Mouse (Mus musculus): Measurements from ENCODE around the gene Kcnmb2. TPM values are rescaled to one million over a fixed set of nuclear protein-coding genes. Genes with fewer than 3 reads are reported as not detected.

The Kcnmb2 gene
- polyA plus RNA-seq, 1 experiment from 2014 or later, result 1.6 TPM

DNA sequence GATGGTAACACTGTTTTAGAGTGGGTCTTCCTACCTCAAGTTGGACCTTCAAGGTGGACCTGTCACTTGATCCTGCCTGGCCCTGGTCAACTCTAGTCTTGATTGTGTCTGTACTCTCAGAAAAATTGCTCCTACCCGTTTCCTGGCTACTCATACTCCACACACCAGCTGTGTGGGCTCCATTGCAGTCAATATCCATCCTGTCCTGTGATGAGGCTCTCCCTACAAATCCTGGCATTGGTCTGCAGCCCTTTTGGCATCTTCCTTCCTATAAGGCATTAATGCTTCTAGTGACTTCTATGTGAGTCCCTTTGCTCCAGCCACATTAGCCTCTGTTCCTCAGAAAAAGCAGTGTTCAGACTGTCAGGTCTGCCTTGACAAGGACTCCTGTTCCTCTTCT lies 228.4 kb downstream of the Kcnmb2 start:
- H3K4me2 ChIP-seq (ENCODE audit: low read depth, low read length), result no peak overlapping the region
- no peaks in the 10 kb centered on the region for H3K27me3 ChIP-seq (replicated peaks; ENCODE audit: control insufficient read depth, insufficient read depth, low read length)
- no peaks in the 10 kb centered on the region for H3K36me3 ChIP-seq (ENCODE audit: control insufficient read depth, insufficient read depth, low read length)
- H3K4me3 ChIP-seq (ENCODE audit: low read depth, low read length), result no peak overlapping the region
- ATAC-seq (ENCODE audit: low read depth), result no peak
- WGBS, result 52% methylated on average over 1 of the region's 1 CpGs
- H3K4me1 ChIP-seq (ENCODE audit: control insufficient read depth, insufficient read depth, low read length), result no peaks in the 10 kb centered on the region
- H3K27ac ChIP-seq (replicated peaks; ENCODE audit: low read depth, low read length), result no peak overlapping the region
- no peak overlapping the region for H3K9ac ChIP-seq (ENCODE audit: low read depth, low read length)
- no peaks in the 10 kb centered on the region for H3K9me3 ChIP-seq (ENCODE audit: control insufficient read depth, low read length)
- no peak for DNase-seq (ENCODE audit: low spot score)

GRCm38 (mm10) chr3:32132395-32133004 lies 230.2 kb downstream of the Kcnmb2 start:
- H3K36me3 ChIP-seq (ENCODE audit: control insufficient read depth, insufficient read depth, low read length), result no peaks in the 10 kb centered on the region
- H3K27ac ChIP-seq (replicated peaks; ENCODE audit: low read depth, low read length), result no peak overlapping the region
- no peak overlapping the region for H3K9ac ChIP-seq (ENCODE audit: low read depth, low read length)
- 72% methylated on average over 3 of the region's 3 CpGs for WGBS
- no peaks in the 10 kb centered on the region for H3K27me3 ChIP-seq (replicated peaks; ENCODE audit: control insufficient read depth, insufficient read depth, low read length)
- H3K4me3 ChIP-seq (ENCODE audit: low read depth, low read length), result no peak overlapping the region
- H3K4me2 ChIP-seq (ENCODE audit: low read depth, low read length), result no peak overlapping the region
- DNase-seq (ENCODE audit: low spot score), result peak; percentile 19
- ATAC-seq (ENCODE audit: low read depth), result no peak
- H3K9me3 ChIP-seq (ENCODE audit: control insufficient read depth, low read length), result no peaks in the 10 kb centered on the region
- no peaks in the 10 kb centered on the region for H3K4me1 ChIP-seq (ENCODE audit: control insufficient read depth, insufficient read depth, low read length)

- no peaks in the 10 kb centered on the region for H3K27me3 ChIP-seq (replicated peaks; ENCODE audit: control insufficient read depth, insufficient read depth, low read length)
- no peaks in the 10 kb centered on the region for H3K4me1 ChIP-seq (ENCODE audit: control insufficient read depth, insufficient read depth, low read length)
- 89% methylated on average over 5 of the region's 5 CpGs for WGBS
- no peaks in the 10 kb centered on the region for H3K9me3 ChIP-seq (ENCODE audit: control insufficient read depth, low read length)
- H3K9ac ChIP-seq (ENCODE audit: low read depth, low read length), result no peak overlapping the region
- no peak overlapping the region for H3K27ac ChIP-seq (replicated peaks; ENCODE audit: low read depth, low read length)
- no peaks in the 10 kb centered on the region for H3K36me3 ChIP-seq (ENCODE audit: control insufficient read depth, insufficient read depth, low read length)
- ATAC-seq (ENCODE audit: low read depth), result no peak
- H3K4me2 ChIP-seq (ENCODE audit: low read depth, low read length), result no peak overlapping the region
- no peak for DNase-seq (ENCODE audit: low spot score)
- no peak overlapping the region for H3K4me3 ChIP-seq (ENCODE audit: low read depth, low read length)
Measured at GRCm38 (mm10) chr3:32144194-32144593, 241.9 kb downstream of the Kcnmb2 start.

GRCm38 (mm10) chr3:32144655-32145054 lies 242.3 kb downstream of the Kcnmb2 start:
- Histone ChIP-seq H3K4me3 (ENCODE audit: low read depth, low read length) (no peak overlapping the region), H3K4me1 (ENCODE audit: control insufficient read depth, insufficient read depth, low read length) (no peaks in the 10 kb centered on the region), H3K9ac (ENCODE audit: low read depth, low read length) (no peak overlapping the region), H3K27me3 (replicated peaks; ENCODE audit: control insufficient read depth, insufficient read depth, low read length) (no peaks in the 10 kb centered on the region), H3K27ac (replicated peaks; ENCODE audit: low read depth, low read length) (no peak overlapping the region), H3K9me3 (ENCODE audit: control insufficient read depth, low read length) (no peaks in the 10 kb centered on the region), H3K4me2 (ENCODE audit: low read depth, low read length) (no peak overlapping the region), H3K36me3 (ENCODE audit: control insufficient read depth, insufficient read depth, low read length) (no peaks in the 10 kb centered on the region)
- ATAC-seq (ENCODE audit: low read depth) (no peak), DNase-seq (ENCODE audit: low spot score) (no peak)
- 79% methylated on average over 3 of the region's 3 CpGs for WGBS

DNA sequence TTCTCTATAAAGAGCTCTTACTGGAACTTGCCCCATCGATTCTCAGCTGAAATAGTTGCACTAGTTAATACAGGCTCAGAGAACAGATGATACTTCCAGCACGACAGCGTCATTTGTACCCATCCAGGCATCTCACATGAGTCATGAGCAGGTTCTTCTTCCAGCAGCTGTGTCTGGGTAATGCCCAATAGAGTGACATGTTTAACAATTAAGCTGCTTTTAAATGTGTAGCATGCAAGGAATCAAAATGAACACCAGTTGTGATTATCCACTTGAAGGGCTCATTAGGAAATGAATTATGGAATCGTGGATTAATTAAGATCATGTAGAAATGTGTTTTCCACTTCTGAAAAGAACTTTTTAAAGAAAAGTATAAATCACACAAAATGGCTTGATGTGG lies 245.4 kb downstream of the Kcnmb2 start:
- no peak for ATAC-seq (ENCODE audit: low read depth)
- H3K36me3 ChIP-seq (ENCODE audit: control insufficient read depth, insufficient read depth, low read length), result no peaks in the 10 kb centered on the region
- WGBS, result 91% methylated on average over 4 of the region's 4 CpGs

GRCm38 (mm10) chr3:32149851-32150570 lies 247.7 kb downstream of the Kcnmb2 start:
- Histone ChIP-seq H3K4me3 (ENCODE audit: low read depth, low read length) (no peak overlapping the region), H3K27ac (replicated peaks; ENCODE audit: low read depth, low read length) (no peak overlapping the region), H3K36me3 (ENCODE audit: control insufficient read depth, insufficient read depth, low read length) (no peaks in the 10 kb centered on the region), H3K27me3 (replicated peaks; ENCODE audit: control insufficient read depth, insufficient read depth, low read length) (no peaks in the 10 kb centered on the region), H3K4me1 (ENCODE audit: control insufficient read depth, insufficient read depth, low read length) (no peaks in the 10 kb centered on the region), H3K9ac (ENCODE audit: low read depth, low read length) (no peak overlapping the region), H3K4me2 (ENCODE audit: low read depth, low read length) (no peak overlapping the region), H3K9me3 (ENCODE audit: control insufficient read depth, low read length) (no peaks in the 10 kb centered on the region)
- WGBS, result 54% methylated on average over 14 of the region's 14 CpGs
- DNase-seq (ENCODE audit: low spot score) (no peak), ATAC-seq (ENCODE audit: low read depth) (no peak)

More for the DNA sequence above, 245.4 kb downstream of the Kcnmb2 start:
- Histone ChIP-seq H3K9me3 (ENCODE audit: control insufficient read depth, low read length) (no peaks in the 10 kb centered on the region), H3K27ac (replicated peaks; ENCODE audit: low read depth, low read length) (no peak overlapping the region), H3K4me2 (ENCODE audit: low read depth, low read length) (no peak overlapping the region), H3K27me3 (replicated peaks; ENCODE audit: control insufficient read depth, insufficient read depth, low read length) (no peaks in the 10 kb centered on the region), H3K4me3 (ENCODE audit: low read depth, low read length) (no peak overlapping the region), H3K4me1 (ENCODE audit: control insufficient read depth, insufficient read depth, low read length) (no peaks in the 10 kb centered on the region), H3K9ac (ENCODE audit: low read depth, low read length) (no peak overlapping the region)
- no peak for DNase-seq (ENCODE audit: low spot score)

- Histone ChIP-seq H3K4me2 (ENCODE audit: low read depth, low read length) (no peak overlapping the region), H3K27me3 (replicated peaks; ENCODE audit: control insufficient read depth, insufficient read depth, low read length) (no peaks in the 10 kb centered on the region), H3K27ac (replicated peaks; ENCODE audit: low read depth, low read length) (no peak overlapping the region), H3K36me3 (ENCODE audit: control insufficient read depth, insufficient read depth, low read length) (no peaks in the 10 kb centered on the region), H3K9ac (ENCODE audit: low read depth, low read length) (no peak overlapping the region), H3K9me3 (ENCODE audit: control insufficient read depth, low read length) (no peaks in the 10 kb centered on the region), H3K4me3 (ENCODE audit: low read depth, low read length) (no peak overlapping the region), H3K4me1 (ENCODE audit: control insufficient read depth, insufficient read depth, low read length) (0 out of 2 replicates have a peak, but pooled peaks cover under 1% of the 10 kb centered on the region)
- DNase-seq (ENCODE audit: low spot score) (no peak), ATAC-seq (ENCODE audit: low read depth) (no peak)
- 72% methylated on average over 6 of the region's 6 CpGs for WGBS
Measured at GRCm38 (mm10) chr3:32180519-32180918, 278.2 kb downstream of the Kcnmb2 start.

GRCm38 (mm10) chr3:32185855-32186522 lies 283.7 kb downstream of the Kcnmb2 start:
- Histone ChIP-seq H3K4me2 (ENCODE audit: low read depth, low read length) (no peak overlapping the region), H3K4me3 (ENCODE audit: low read depth, low read length) (no peak overlapping the region), H3K4me1 (ENCODE audit: control insufficient read depth, insufficient read depth, low read length) (0 out of 2 replicates have a peak, but pooled peaks cover 5% of the 10 kb centered on the region), H3K9ac (ENCODE audit: low read depth, low read length) (no peak overlapping the region), H3K27me3 (replicated peaks; ENCODE audit: control insufficient read depth, insufficient read depth, low read length) (no peaks in the 10 kb centered on the region), H3K9me3 (ENCODE audit: control insufficient read depth, low read length) (no peaks in the 10 kb centered on the region), H3K36me3 (ENCODE audit: control insufficient read depth, insufficient read depth, low read length) (no peaks in the 10 kb centered on the region), H3K27ac (replicated peaks; ENCODE audit: low read depth, low read length) (no peak overlapping the region)
- ATAC-seq (ENCODE audit: low read depth) (no peak), DNase-seq (ENCODE audit: low spot score) (peak; percentile 45)
- WGBS, result 42% methylated on average over 2 of the region's 2 CpGs
